Mouse (Mus musculus): ENCODE data around the gene Ppp1r10.

GRCm38 (mm10) chr17:35980363-35980754 lies 64.1 kb downstream of the Ppp1r10 start:
- TF ChIP-seq CTCF (IDR thresholded peaks at IDR 0.05; ENCODE audit: low read depth) (no peak), EP300 (IDR thresholded peaks at IDR 0.05; ENCODE audit: low read depth) (no peak)

Data from heart, postnatal 0 days (tissue).